Mouse (Mus musculus): ENCODE measurements at regions not wholly inside any gene's neighbourhood (a gene's known extent, or its start where the extent isn't known, plus 50 kb on each side); places are given as distances from the start of the nearest gene placed in this dataset.

DNA sequence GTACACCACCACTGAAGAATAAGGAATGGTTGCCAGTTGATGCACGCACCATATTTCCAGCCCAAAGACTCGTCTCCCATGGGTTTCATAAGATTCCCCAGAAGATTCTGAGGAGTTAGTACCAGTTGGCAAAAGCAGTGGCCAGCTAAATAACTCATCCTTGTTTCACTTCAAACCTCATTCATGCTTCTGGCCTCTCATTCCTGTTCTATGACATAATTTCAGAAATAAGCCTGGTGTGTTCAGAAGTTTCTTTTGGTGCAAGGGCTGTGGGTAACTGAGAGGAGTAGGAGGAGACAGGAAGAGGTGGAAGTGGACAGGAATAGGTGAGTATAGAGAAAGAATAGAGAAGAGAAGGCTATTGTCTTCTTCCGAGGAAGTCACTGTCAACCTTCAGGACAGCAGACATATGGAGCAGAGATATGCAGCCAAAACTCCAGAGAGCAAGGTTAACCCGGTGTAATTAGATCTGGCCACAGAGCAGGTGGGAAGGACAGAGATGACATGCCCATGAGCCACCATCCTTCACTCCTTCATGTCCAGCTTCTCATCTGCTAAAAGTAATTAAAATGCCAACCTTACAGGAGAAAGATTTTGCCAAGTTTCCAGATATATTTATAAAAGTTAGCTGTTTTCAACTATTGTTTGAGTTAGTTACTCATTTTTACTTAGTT is 133.9 kb upstream of the Tnfaip3 start:
- ATAC-seq: no peak
- in situ Hi-C loops (cut with MboI; ENCODE audit: low pct_unique_long_range_greater_than_20kb): no loop called here
- DNase-seq (ENCODE audit: low read depth, low spot score): no peak
- H3K27me3 ChIP-seq: no peaks in the 10 kb centered on the region
- ChIA-PET CTCF (interaction anchor here (1.3 to 2.7 kb wide), 4 partner anchors 16 to 103 kb away, joined by 3 to 10 read pairs (median 4); no protein-coding TSS in a partner anchor), POLR2A (no interaction called here)
- TF ChIP-seq CTCF (IDR thresholded peaks at IDR 0.05): no peak

DNA sequence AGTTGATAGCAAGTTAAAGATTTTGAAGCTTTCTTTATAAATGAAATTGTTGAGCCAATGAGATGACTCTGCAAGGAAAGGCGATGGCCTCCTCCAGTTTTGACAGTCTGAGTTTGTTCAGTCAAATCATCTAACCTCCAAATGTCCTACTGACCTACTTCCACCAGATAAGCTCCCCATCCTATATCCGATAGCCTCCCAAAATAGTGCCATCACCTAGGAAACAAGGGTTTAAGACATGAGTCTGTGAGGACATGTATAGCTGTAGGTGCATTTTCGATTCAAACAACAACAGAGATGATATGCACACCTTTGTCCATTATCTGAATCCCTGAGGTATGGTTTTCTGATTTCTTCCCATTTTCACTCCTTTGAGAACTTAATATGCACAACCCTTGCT is 126.0 kb upstream of the Tnfaip3 start:
- ChIA-PET POLR2A (interaction anchor here (0.5 to 0.7 kb wide), 2 partner anchors 234 to 447 kb away, joined by 3 read pairs; no protein-coding TSS in a partner anchor), CTCF (interaction anchor here (0.9 kb wide), 1 partner anchor 10 kb away, joined by 4 read pairs; no protein-coding TSS in a partner anchor)
- DNase-seq (ENCODE audit: low read depth, low spot score) (no peak), ATAC-seq (no peak)
- no peaks in the 10 kb centered on the region for H3K27me3 ChIP-seq
- in situ Hi-C loops (cut with MboI; ENCODE audit: low pct_unique_long_range_greater_than_20kb): no loop called here
- no peak for TF ChIP-seq CTCF (IDR thresholded peaks at IDR 0.05)

DNA sequence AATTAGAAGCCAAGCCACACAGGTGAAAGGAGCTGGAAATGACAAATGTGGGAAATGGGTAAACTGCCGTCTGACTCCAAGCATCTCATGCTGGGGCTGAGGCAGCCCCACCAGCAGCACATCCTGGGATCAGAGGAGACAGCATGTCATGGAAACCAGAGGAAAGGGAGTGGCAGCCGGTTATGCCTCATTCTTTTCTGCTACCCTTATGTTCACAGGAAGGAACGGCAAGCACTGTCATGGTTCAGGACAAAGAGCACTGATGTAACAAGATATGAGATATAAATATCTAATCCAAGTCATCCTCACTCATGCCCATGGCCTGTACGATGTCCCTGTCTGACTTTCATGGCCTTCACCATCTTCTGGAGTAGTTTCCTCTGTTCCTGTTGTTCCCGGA is 125.2 kb upstream of the Tnfaip3 start:
- POLR2A ChIA-PET: no interaction called here
- in situ Hi-C loops (cut with MboI; ENCODE audit: low pct_unique_long_range_greater_than_20kb): no loop called here
- no peaks in the 10 kb centered on the region for H3K27me3 ChIP-seq
- DNase-seq (ENCODE audit: low read depth, low spot score) (no peak), ATAC-seq (no peak)
- CTCF ChIA-PET: interaction anchor here (0.9 kb wide), 1 partner anchor 9 kb away, joined by 4 read pairs; no protein-coding TSS in a partner anchor
- TF ChIP-seq CTCF (IDR thresholded peaks at IDR 0.05): no peak

DNA sequence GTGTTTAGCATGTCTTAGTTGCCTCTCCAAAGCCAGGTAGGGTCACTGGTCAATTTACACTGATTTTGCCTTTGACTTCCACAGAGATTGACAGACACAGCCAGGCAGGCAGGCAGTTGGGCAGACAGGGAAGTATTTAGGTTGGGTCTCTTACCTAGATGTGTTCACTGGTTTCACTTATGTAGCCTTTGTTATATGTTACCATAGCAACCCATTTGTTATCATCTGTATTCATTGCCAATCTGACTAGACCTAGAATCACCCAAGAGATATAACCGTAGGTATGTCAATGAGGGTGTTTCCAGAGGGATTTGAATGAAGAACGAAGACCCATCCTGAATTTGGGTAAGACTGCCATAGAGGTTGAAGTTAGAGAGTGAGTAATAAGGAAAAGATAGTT is 123.8 kb upstream of the Tnfaip3 start:
- CTCF ChIA-PET: no interaction called here
- DNase-seq (ENCODE audit: low read depth, low spot score): no peak
- no peak for TF ChIP-seq CTCF (IDR thresholded peaks at IDR 0.05)
- no peaks in the 10 kb centered on the region for H3K27me3 ChIP-seq
- POLR2A ChIA-PET: no interaction called here
- ATAC-seq: no peak
- in situ Hi-C loops (cut with MboI; ENCODE audit: low pct_unique_long_range_greater_than_20kb): no loop called here

DNA sequence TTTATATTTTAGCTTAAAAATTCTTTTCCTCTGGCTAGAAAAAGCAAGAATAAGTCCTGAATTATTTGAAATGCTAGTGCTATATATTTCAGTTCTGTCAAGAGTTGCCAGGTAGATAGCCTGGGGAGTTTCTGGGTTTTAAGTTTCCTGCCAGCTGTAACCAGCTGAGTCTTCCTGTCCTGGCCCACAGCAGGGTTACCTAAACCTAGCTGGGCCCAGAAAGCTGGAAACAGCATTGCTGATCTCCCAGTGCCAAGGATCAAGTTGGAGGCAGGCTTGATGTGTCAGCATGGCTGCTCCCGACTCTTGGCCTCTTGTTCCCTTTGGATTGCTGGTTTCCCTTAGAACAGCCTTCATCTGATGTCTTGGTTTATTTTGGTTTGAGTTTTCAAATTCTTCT is 122.8 kb upstream of the Tnfaip3 start:
- ATAC-seq (no peak), DNase-seq (ENCODE audit: low read depth, low spot score) (no peak)
- in situ Hi-C loops (cut with MboI; ENCODE audit: low pct_unique_long_range_greater_than_20kb): no loop called here
- H3K27me3 ChIP-seq: no peaks in the 10 kb centered on the region
- CTCF ChIA-PET: no interaction called here
- TF ChIP-seq CTCF (IDR thresholded peaks at IDR 0.05): no peak
- POLR2A ChIA-PET: no interaction called here

DNA sequence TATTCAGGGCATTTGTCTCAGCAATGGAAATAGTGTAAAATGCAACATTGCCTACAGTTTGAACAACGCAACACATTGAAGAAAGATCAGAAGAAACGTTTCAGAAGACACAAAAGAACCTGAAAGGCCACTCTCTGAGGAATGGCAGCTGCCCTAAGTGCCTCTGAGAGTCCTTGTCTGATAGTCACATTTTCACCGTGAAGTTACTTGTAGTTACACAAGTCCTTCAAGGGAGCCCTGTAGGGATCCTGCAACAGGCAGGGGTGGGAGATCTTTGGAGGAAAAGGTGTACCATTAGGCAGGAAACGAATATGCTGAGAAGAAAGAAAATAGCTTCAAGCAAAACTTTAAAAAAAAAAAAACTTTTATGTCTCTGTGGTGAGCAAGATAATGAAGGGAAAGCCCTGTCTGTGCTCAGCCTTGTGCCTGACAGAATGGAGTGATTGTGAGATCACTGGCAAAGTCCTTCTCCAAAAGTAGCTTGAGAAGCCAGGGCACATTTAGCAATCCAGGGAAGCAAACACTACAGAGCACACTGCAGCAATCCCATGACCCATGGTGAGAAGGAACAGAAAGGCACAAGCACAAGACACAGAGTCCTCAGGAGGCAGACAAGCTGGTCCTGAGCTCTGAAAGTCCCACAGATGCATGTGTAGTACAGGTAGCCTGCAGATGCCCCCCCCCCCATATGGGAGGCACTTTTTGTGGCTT is 112.3 kb upstream of the Tnfaip3 start:
- no peaks in the 10 kb centered on the region for H3K27me3 ChIP-seq
- CTCF ChIA-PET: no interaction called here
- no peak for TF ChIP-seq CTCF (IDR thresholded peaks at IDR 0.05)
- POLR2A ChIA-PET: interaction anchor here (0.7 kb wide), 1 partner anchor 23 kb away, joined by 3 read pairs; no protein-coding TSS in a partner anchor
- ATAC-seq: no peak
- in situ Hi-C loops (cut with MboI; ENCODE audit: low pct_unique_long_range_greater_than_20kb): no loop called here
- no peak for DNase-seq (ENCODE audit: low read depth, low spot score)

DNA sequence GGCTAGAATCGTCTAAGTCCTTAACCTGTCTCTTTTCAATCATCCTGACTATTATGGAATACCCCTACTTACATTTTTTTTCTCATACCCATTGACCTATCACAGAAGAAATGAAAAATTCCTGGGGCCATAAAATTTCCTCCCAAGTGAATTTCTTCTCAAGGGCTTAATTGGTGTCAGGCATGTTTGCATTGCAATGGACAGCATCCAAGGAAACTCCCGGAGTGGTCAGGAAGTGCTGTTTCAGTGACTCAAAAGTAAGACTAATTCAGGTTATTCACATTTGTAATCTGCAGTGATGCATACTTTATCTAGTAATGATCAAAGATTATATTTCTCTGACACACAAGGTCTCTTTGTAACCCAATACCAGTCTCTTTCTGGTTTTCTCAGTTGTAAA is 111.5 kb upstream of the Tnfaip3 start:
- ChIA-PET CTCF (no interaction called here), POLR2A (no interaction called here)
- in situ Hi-C loops (cut with MboI; ENCODE audit: low pct_unique_long_range_greater_than_20kb): no loop called here
- H3K27me3 ChIP-seq: no peaks in the 10 kb centered on the region
- no peak for DNase-seq (ENCODE audit: low read depth, low spot score)
- TF ChIP-seq CTCF (IDR thresholded peaks at IDR 0.05): no peak
- ATAC-seq: no peak

DNA sequence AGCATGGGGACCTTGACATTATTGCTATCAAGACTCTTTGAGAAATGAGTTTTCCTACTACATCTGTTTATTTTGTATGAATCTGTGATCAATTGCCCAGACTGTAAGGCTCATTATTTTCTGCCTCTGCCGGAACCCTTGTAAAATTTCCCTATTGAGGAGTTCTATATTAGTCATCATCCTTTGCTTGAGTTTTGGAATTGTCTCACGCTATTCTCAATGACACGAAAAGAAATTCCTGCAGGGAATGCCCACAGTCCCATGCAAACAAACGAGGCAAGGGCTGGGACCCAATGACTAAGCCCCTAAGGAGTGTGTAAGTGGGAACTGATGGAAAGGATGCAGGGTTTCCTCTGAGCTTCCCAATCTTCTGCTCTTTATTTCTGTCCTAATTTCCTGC is 111.0 kb upstream of the Tnfaip3 start:
- ATAC-seq (no peak), DNase-seq (ENCODE audit: low read depth, low spot score) (no peak)
- no peak for TF ChIP-seq CTCF (IDR thresholded peaks at IDR 0.05)
- H3K27me3 ChIP-seq: no peaks in the 10 kb centered on the region
- POLR2A ChIA-PET: no interaction called here
- CTCF ChIA-PET: no interaction called here
- in situ Hi-C loops (cut with MboI; ENCODE audit: low pct_unique_long_range_greater_than_20kb): no loop called here

DNA sequence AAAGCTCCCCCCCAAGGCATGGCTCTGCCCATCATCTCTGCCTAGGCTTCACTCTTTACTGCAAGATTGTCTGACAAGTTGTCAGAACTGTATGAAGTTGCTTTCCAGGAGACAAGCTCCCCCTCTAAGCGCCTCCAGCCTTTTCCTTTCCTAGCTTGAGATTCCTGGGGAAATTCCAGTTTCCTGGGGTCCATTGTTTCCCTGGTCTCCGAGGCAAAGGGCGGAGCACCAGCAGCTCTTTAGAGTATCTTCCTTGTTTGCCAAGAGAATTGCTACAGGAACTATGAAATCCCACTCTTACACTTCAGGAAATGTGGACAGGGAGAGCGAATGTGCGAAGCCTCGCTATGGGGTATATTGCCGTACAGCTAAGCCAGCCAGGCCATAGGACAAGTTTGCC is 108.2 kb upstream of the Tnfaip3 start:
- TF ChIP-seq CTCF (IDR thresholded peaks at IDR 0.05): no peak
- DNase-seq (ENCODE audit: low read depth, low spot score) (no peak), ATAC-seq (no peak)
- POLR2A ChIA-PET: interaction anchor here (0.6 kb wide), 1 partner anchor 780 kb away, joined by 5 read pairs; no protein-coding TSS in a partner anchor
- H3K27me3 ChIP-seq: no peaks in the 10 kb centered on the region
- in situ Hi-C loops (cut with MboI; ENCODE audit: low pct_unique_long_range_greater_than_20kb): no loop called here
- CTCF ChIA-PET: interaction anchor here (0.6 to 1.6 kb wide), 2 partner anchors 46 to 47 kb away, joined by 3 to 4 read pairs; no protein-coding TSS in a partner anchor

DNA sequence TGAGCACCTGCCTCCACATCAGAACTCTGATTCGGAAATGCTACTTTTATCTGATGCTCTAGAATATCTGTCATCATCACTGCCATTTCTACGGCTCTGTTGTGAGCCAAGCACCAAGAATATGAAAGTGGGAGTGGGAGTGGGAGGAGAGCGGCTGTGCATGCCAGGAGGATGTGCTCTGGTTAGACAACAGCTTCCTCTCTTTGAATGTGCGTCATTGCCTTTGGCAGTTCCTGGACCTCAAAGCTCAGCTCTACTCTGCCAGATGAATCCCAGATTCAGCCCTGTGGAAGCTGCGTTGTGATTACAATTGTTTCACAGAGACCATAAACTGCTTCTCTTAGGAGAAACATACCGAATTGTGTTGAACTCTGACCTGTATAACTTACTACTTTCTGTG is 106.8 kb upstream of the Tnfaip3 start:
- DNase-seq (ENCODE audit: low read depth, low spot score) (no peak), ATAC-seq (no peak)
- CTCF ChIA-PET: no interaction called here
- in situ Hi-C loops (cut with MboI; ENCODE audit: low pct_unique_long_range_greater_than_20kb): no loop called here
- POLR2A ChIA-PET: no interaction called here
- no peaks in the 10 kb centered on the region for H3K27me3 ChIP-seq
- no peak for TF ChIP-seq CTCF (IDR thresholded peaks at IDR 0.05)

DNA sequence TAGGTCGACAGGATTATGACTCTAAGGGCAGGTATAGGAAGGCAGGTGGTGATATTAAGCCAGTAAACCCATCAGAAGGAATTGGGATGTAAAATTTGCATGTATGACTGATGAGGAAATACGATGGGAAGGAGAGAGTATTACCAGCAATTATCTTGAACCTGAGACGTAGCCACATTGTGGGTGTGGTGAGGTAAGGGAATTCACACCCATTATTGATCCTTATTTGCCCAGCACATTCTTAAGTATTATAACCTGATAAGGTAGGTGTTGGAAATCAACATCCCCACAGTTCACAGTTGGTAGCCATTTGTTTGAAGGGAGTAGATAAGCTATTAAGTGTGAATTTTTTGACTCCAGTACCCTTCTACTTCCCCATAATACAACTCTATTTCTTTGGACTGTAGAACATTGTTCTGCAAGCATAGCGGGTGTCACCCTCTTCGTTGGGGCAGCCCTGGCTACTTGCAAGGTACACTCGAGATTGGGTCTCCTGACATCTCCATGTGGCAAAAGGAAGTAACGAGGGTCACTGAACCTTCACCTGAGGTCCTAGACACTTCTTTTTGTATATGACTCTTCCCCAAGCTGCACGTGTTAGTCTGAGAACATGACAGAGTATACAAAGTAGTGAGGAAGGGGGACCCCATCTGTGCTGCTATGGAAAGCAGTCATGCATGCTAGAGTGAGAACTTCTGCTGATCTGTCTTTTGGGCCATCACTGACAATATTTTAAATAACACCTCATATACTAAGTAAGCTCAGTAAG is 104.0 kb upstream of the Tnfaip3 start:
- ATAC-seq (no peak), DNase-seq (ENCODE audit: low read depth, low spot score) (no peak)
- POLR2A ChIA-PET: no interaction called here
- CTCF ChIA-PET: interaction anchor here (1.0 kb wide), 1 partner anchor 16 kb away, joined by 4 read pairs; no protein-coding TSS in a partner anchor
- in situ Hi-C loops (cut with MboI; ENCODE audit: low pct_unique_long_range_greater_than_20kb): no loop called here
- H3K27me3 ChIP-seq: no peaks in the 10 kb centered on the region
- TF ChIP-seq CTCF (IDR thresholded peaks at IDR 0.05): no peak

Data from Patski (cell line).